Mouse (Mus musculus) testis, adult 2 months (tissue): ENCODE results near the gene Ak1. TPM values are rescaled to one million over a fixed set of nuclear protein-coding genes. Genes with fewer than 3 reads are reported as not detected.

Experiments
- H3K27ac ChIP-seq: fragments of 200-500 bp; 2 replicates; pipeline ENCODE4 v1.5.1; 2012; ENCODE audit warnings: low read depth, low read length; ENCODE audit not compliant: control insufficient read depth, insufficient read depth
- H3K27me3 ChIP-seq: fragments of 200-500 bp; 2 replicates; pipeline ENCODE4 v1.6.1; 2012; ENCODE audit warnings: mild to moderate bottlenecking, low read length, moderate library complexity; ENCODE audit not compliant: control insufficient read depth, insufficient read depth
- H3K36me3 ChIP-seq: fragments of 200-500 bp; 2 replicates; pipeline ENCODE4 v1.6.1; 2012; ENCODE audit warnings: mild to moderate bottlenecking, low read length; ENCODE audit not compliant: control insufficient read depth, insufficient read depth
- H3K4me1 ChIP-seq: fragments of 200-500 bp; 2 replicates; pipeline ENCODE4 v1.6.1; 2012; ENCODE audit warnings: low read length; ENCODE audit not compliant: control insufficient read depth, insufficient read depth
- H3K4me3 ChIP-seq: fragments of 200-500 bp; 2 replicates; pipeline ENCODE4 v1.5.1; 2012; ENCODE audit warnings: low read depth, mild to moderate bottlenecking, low read length, moderate library complexity, mixed read lengths; ENCODE audit not compliant: control insufficient read depth
- CTCF ChIP-seq: fragments of 200-500 bp; IDR thresholded peaks from 2 replicates; pipeline ENCODE4 v1.5.1; 2012; ENCODE audit warnings: low read depth, mild to moderate bottlenecking, inconsistent platforms, low read length, moderate library complexity; ENCODE audit not compliant: control insufficient read depth, insufficient read depth, insufficient replicate concordance
- POLR2A ChIP-seq: fragments of 200-500 bp; IDR thresholded peaks from 2 replicates; pipeline ENCODE4 v1.6.1; 2012; ENCODE audit warnings: low read depth, mild to moderate bottlenecking, inconsistent platforms, low read length, moderate library complexity; ENCODE audit not compliant: control insufficient read depth
- polyA plus RNA-seq: library from polyadenylated mRNA; depleted of rRNA; stranded (reverse); fragments of >200 nt; gene quantifications from 2 replicates; pipeline ENCODE4 v1.2.3, GENCODE M21; 2012; rRNA removed

The Ak1 gene
- polyA plus RNA-seq, 1 experiment = 172 TPM

GRCm38 (mm10) chr2:32681754-32682153 is 60.2 kb downstream of the Ak1 start:
- Histone ChIP-seq H3K36me3 (no peaks in the 10 kb centered on the region; the same call in 1 of the 2 replicates), H3K27me3 (no peaks in the 10 kb centered on the region), H3K27ac (no peak overlapping the region), H3K4me3 (peak overlapping the region; percentile 52), H3K4me1 (peaks cover 3% of the 10 kb centered on the region; the same call in 1 of the 2 replicates)
- no peak for TF ChIP-seq CTCF
- no peak for TF ChIP-seq POLR2A

- Histone ChIP-seq H3K4me1 (peaks cover 3% of the 10 kb centered on the region; the same call in 1 of the 2 replicates), H3K36me3 (no peaks in the 10 kb centered on the region; the same call in 1 of the 2 replicates), H3K27me3 (no peaks in the 10 kb centered on the region), H3K4me3 (no peak overlapping the region), H3K27ac (no peak overlapping the region)
- TF ChIP-seq CTCF (no peak), POLR2A (no peak)
Measured at GRCm38 (mm10) chr2:32682721-32683417, 61.3 kb downstream of the Ak1 start.

- no peak overlapping the region for H3K27ac ChIP-seq
- no peak for TF ChIP-seq CTCF
- no peak for TF ChIP-seq POLR2A
- H3K4me1 ChIP-seq = peaks cover 3% of the 10 kb centered on the region; the same call in 1 of the 2 replicates
- H3K36me3 ChIP-seq = no peaks in the 10 kb centered on the region; the same call in 1 of the 2 replicates
- no peaks in the 10 kb centered on the region for H3K27me3 ChIP-seq
- H3K4me3 ChIP-seq = no peak overlapping the region
Measured at GRCm38 (mm10) chr2:32683701-32684100, 62.1 kb downstream of the Ak1 start.

Other genes with a start within 250 kb of the Ak1 start
- gene 1110008P14Rik, start 239.8 kb upstream of the Ak1 start, polyA plus RNA-seq = 92.9 and 102 TPM in 2 replicates
- gene Lcn2, start 233.5 kb upstream of the Ak1 start, polyA plus RNA-seq = 197 and 328 TPM in 2 replicates
- 7.5 and 7.6 TPM in 2 replicates for gene Ptges2, start 225.9 kb upstream of the Ak1 start, polyA plus RNA-seq
- 19.9 and 22.7 TPM in 2 replicates for gene Naif1, start 171.3 kb upstream of the Ak1 start, polyA plus RNA-seq
- 36.7 and 38.4 TPM in 2 replicates for gene Slc25a25, start 170.3 kb upstream of the Ak1 start, polyA plus RNA-seq
- 15.4 and 17.6 TPM in 2 replicates for gene Fam102a, start 86.4 kb upstream of the Ak1 start, polyA plus RNA-seq
- 100 and 110 TPM in 2 replicates for gene Dpm2, start 50.9 kb upstream of the Ak1 start, polyA plus RNA-seq
- 39.7 and 47.8 TPM in 2 replicates for gene Pip5kl1, start 47.0 kb upstream of the Ak1 start, polyA plus RNA-seq
- gene 9430097D07Rik, start 46.1 kb upstream of the Ak1 start, polyA plus RNA-seq = 2.2 and 2.3 TPM in 2 replicates
- 1.4 and 1.6 TPM in 2 replicates for gene St6galnac4, start 34.7 kb upstream of the Ak1 start, polyA plus RNA-seq
- 17.6 and 24.7 TPM in 2 replicates for gene St6galnac6, start 22.0 kb upstream of the Ak1 start, polyA plus RNA-seq
- 6.5 and 7.9 TPM in 2 replicates for gene Eng, start 24.8 kb downstream of the Ak1 start, polyA plus RNA-seq
- 39.4 and 45.3 TPM in 2 replicates for gene Fpgs, start 82.4 kb downstream of the Ak1 start, polyA plus RNA-seq
- gene Cdk9, start 91.3 kb downstream of the Ak1 start, polyA plus RNA-seq = 105 and 121 TPM in 2 replicates
- gene Sh2d3c, start 99.3 kb downstream of the Ak1 start, polyA plus RNA-seq = 1.9 and 2.3 TPM in 2 replicates
- gene 6330409D20Rik, start 119.3 kb downstream of the Ak1 start, polyA plus RNA-seq = 0.10 and 0.16 TPM in 2 replicates
- gene Tor2a, start 135.5 kb downstream of the Ak1 start, polyA plus RNA-seq = 17.9 and 18.3 TPM in 2 replicates
- gene Ttc16, start 153.9 kb downstream of the Ak1 start, polyA plus RNA-seq = 132 and 146 TPM in 2 replicates
- gene Ptrh1, start 154.0 kb downstream of the Ak1 start, polyA plus RNA-seq = 24.7 and 34.2 TPM in 2 replicates
- 51.6 and 54.7 TPM in 2 replicates for gene Cfap157, start 162.7 kb downstream of the Ak1 start, polyA plus RNA-seq
- gene Stxbp1, start 225.5 kb downstream of the Ak1 start, polyA plus RNA-seq = 12.9 and 15.2 TPM in 2 replicates